Mouse (Mus musculus): ENCODE measurements around the gene Golm1. TPM values are rescaled to one million over a fixed set of nuclear protein-coding genes. Genes with fewer than 3 reads are reported as not detected.

The Golm1 gene
- polyA plus RNA-seq, 1 experiment from 2014 or later = 38.0 TPM

DNA sequence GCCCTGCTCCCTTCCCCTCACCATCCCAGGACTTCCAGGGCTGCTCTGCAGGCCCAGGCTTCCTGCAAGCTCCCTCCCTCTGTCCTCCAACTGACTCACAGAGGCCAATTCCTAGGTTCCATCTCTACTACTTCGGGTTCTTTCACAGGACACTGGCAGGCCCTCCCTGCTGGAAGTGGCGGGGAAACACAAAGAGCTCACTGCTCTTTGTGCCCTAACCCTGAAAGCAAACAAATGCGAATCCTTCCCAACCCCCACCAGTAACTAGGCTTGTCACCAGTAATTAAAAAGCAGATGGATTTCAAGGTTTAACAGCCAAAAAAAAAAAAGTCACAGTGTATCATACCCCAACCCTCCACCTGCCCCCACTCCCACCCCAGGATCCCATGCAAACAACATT, 1.4 kb downstream of the Golm1 start:
- Histone ChIP-seq H3K4me2 (peak overlapping the region; percentile 80), H3K4me1 (peaks cover 8% of the 10 kb centered on the region), H3K27me3 (no peaks in the 10 kb centered on the region), H3K9ac (no peak overlapping the region), H3K4me3 (0 out of 2 replicates have a peak overlapping the region, but pooled peaks have one; percentile 83), H3K9me3 (no peaks in the 10 kb centered on the region), H3K27ac (no peak overlapping the region), H3K36me3 (no peaks in the 10 kb centered on the region)
- 26% methylated on average over 3 of the region's 3 CpGs for WGBS
- no peak for ATAC-seq (ENCODE audit: borderline replicate concordance, extremely low read depth, low FRiP score, low TSS enrichment)

DNA sequence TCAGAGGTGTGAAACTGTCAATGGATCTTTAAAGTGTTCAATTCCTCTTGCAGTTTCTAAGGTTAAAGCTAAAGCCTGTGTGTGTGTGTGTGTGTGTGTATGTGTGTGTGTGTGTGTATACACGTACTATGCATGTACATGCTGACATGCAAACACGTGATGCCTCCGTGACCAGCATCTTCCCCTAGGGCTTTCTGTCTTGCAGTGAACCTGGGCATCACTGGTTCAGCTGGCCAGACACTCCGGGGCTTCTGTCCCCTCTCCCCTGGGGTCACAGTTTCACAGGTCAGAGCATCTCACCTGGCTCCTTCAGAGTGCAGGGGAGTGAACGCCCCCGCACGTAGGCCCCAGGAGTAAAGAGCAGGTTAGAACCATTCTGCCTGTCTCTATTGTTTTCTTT, 2.0 kb downstream of the Golm1 start:
- H3K4me3 ChIP-seq = no peak overlapping the region
- H3K9me3 ChIP-seq = no peaks in the 10 kb centered on the region
- no peaks in the 10 kb centered on the region for H3K36me3 ChIP-seq
- 63% methylated on average over 7 of the region's 7 CpGs for WGBS
- no peak for ATAC-seq (ENCODE audit: borderline replicate concordance, extremely low read depth, low FRiP score, low TSS enrichment)
- H3K9ac ChIP-seq = no peak overlapping the region
- no peak overlapping the region for H3K4me2 ChIP-seq
- no peaks in the 10 kb centered on the region for H3K27me3 ChIP-seq
- no peak overlapping the region for H3K27ac ChIP-seq
- H3K4me1 ChIP-seq = peaks cover 14% of the 10 kb centered on the region

DNA sequence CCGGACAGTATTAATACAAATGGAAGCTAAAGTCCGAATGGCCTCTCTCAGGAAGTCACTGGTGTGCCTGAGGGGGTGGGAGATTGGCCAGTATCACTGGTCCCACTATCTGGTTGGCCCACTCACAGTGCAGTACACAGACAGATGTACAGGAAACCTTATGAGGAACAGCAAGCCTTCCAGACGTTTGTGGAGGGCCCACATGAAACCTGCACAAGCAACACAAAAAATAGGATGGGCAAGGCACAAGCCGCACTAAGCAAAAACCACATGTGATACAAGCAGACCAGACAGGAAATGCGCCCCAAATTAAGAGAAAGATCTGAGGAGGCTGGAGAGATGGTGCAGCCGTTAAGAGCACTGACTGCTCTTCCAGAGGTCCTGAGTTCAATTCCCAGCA, 3.4 kb downstream of the Golm1 start:
- H3K36me3 ChIP-seq = no peaks in the 10 kb centered on the region
- no peak overlapping the region for H3K4me3 ChIP-seq
- no peak for ATAC-seq (ENCODE audit: borderline replicate concordance, extremely low read depth, low FRiP score, low TSS enrichment)
- no peaks in the 10 kb centered on the region for H3K27me3 ChIP-seq
- peaks cover 19% of the 10 kb centered on the region for H3K4me1 ChIP-seq
- no peak overlapping the region for H3K4me2 ChIP-seq
- no peak overlapping the region for H3K9ac ChIP-seq
- no peaks in the 10 kb centered on the region for H3K9me3 ChIP-seq
- WGBS = 66% methylated on average over 6 of the region's 6 CpGs
- no peak overlapping the region for H3K27ac ChIP-seq

DNA sequence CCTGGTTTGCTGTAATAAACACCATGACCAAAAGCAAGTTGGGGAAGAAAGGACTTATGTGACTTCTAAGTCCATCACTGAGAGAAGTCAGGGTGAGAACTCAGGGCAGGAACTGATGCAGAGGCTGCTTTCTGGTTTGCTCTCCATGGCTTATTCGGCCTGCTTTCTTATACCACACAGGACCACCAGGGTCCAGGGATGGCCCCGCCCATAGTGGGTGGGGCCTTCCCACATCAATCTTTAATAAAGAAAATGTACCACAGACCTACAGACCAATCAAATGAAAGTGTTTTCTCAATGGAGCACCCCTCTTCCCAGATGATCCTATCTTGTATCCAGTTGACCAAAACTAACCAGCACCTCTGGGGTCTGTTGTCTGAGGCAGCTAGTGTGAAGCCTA, 4.1 kb downstream of the Golm1 start:
- H3K9ac ChIP-seq = no peak overlapping the region
- no peaks in the 10 kb centered on the region for H3K36me3 ChIP-seq
- no peaks in the 10 kb centered on the region for H3K27me3 ChIP-seq
- no peak for ATAC-seq (ENCODE audit: borderline replicate concordance, extremely low read depth, low FRiP score, low TSS enrichment)
- no peak overlapping the region for H3K4me3 ChIP-seq
- H3K27ac ChIP-seq = no peak overlapping the region
- H3K4me1 ChIP-seq = peaks cover 19% of the 10 kb centered on the region
- WGBS = 59% methylated on average over 2 of the region's 2 CpGs
- H3K4me2 ChIP-seq = no peak overlapping the region
- H3K9me3 ChIP-seq = no peaks in the 10 kb centered on the region

DNA sequence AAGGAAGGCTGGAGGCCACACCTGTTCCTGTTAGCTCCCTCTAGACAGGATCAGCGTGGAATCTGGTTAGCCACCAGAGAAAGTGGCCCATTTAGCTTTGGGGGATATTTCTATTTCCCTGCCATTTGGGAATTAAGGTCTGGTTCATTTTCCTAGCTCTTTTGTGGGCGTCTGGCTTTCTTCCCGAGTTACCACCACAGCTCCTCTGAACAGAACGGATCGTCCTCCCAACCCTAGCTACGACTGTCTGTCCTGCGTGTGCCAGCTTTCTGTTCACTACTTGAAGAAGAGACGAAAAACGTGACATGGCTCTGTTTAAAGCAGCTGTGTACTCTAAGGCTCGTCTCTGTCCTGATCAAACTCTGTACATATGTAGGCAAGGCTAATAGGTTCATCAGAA, 5.7 kb downstream of the Golm1 start:
- Histone ChIP-seq H3K4me1 (peaks cover 19% of the 10 kb centered on the region), H3K9me3 (no peaks in the 10 kb centered on the region), H3K9ac (no peak overlapping the region), H3K4me3 (no peak overlapping the region), H3K4me2 (no peak overlapping the region), H3K27me3 (no peaks in the 10 kb centered on the region), H3K36me3 (no peaks in the 10 kb centered on the region), H3K27ac (no peak overlapping the region)
- no peak for ATAC-seq (ENCODE audit: borderline replicate concordance, extremely low read depth, low FRiP score, low TSS enrichment)
- WGBS = 82% methylated on average over 10 of the region's 10 CpGs

DNA sequence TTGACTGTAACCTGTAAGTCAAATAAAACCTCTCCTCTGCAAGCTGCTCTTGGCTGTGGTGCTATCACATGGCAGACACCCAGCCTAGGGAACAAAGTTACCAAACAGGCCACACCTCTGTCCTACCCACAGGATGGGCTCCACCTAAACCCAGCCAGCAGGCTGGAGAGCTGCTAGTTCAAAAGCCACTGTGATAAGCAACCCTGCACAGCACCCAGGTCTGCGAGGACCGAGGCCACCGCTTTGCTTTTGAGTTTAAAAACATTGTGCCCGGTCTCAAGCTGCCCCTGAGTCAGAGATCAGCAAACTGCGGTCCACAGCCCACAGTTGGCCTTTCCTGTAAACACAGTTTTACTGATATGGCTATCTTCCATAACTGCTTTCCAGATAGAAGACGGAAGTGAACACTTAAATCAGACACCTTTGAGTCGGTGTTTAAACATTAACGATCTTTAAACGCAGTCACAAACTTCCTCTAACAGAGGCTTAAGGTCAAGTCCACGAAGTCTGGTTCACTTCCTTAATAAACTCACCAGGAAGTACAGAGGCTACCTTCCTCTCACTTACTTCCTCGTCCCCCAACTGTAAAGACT, 7.0 kb downstream of the Golm1 start:
- Histone ChIP-seq H3K4me2 (peak overlapping the region; percentile 2; the same call in 1 of the 2 replicates), H3K27ac (peak overlapping the region; percentile 51), H3K4me1 (peaks cover 11% of the 10 kb centered on the region; the same call in 1 of the 2 replicates), H3K9me3 (no peaks in the 10 kb centered on the region), H3K9ac (no peak overlapping the region), H3K36me3 (peaks cover under 1% of the 10 kb centered on the region; the same call in 1 of the 2 replicates), H3K27me3 (no peaks in the 10 kb centered on the region), H3K4me3 (no peak overlapping the region)
- 19% methylated on average over 11 of the region's 11 CpGs for WGBS
- peak; percentile 67; the same call in 1 of the 2 replicates for ATAC-seq (ENCODE audit: borderline replicate concordance, extremely low read depth, low FRiP score, low TSS enrichment)

DNA sequence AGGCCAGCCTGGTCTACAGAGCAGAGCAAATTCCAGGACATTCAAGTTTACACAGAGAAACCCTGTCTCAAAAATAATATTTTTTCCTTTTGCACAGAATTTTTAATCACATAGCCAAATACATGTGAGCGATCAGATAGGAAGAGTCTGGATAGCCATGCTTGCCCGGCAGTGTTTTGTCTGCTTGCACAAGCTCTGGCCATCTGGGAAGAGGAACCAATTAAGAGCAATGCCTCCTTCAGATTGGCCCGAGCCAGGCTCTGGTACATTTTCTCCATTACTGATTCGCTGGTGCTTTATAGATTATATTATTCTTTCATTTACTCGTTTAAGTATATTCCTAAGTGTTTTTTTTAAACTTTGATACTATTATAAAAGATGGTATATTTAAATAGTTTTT, 7.8 kb downstream of the Golm1 start:
- Histone ChIP-seq H3K27ac (no peak overlapping the region), H3K36me3 (peaks cover 2% of the 10 kb centered on the region; the same call in 1 of the 2 replicates), H3K9ac (no peak overlapping the region), H3K4me1 (peaks cover 11% of the 10 kb centered on the region; the same call in 1 of the 2 replicates), H3K9me3 (no peaks in the 10 kb centered on the region), H3K27me3 (no peaks in the 10 kb centered on the region), H3K4me2 (no peak overlapping the region), H3K4me3 (no peak overlapping the region)
- 85% methylated on average over 5 of the region's 5 CpGs for WGBS
- no peak for ATAC-seq (ENCODE audit: borderline replicate concordance, extremely low read depth, low FRiP score, low TSS enrichment)

DNA sequence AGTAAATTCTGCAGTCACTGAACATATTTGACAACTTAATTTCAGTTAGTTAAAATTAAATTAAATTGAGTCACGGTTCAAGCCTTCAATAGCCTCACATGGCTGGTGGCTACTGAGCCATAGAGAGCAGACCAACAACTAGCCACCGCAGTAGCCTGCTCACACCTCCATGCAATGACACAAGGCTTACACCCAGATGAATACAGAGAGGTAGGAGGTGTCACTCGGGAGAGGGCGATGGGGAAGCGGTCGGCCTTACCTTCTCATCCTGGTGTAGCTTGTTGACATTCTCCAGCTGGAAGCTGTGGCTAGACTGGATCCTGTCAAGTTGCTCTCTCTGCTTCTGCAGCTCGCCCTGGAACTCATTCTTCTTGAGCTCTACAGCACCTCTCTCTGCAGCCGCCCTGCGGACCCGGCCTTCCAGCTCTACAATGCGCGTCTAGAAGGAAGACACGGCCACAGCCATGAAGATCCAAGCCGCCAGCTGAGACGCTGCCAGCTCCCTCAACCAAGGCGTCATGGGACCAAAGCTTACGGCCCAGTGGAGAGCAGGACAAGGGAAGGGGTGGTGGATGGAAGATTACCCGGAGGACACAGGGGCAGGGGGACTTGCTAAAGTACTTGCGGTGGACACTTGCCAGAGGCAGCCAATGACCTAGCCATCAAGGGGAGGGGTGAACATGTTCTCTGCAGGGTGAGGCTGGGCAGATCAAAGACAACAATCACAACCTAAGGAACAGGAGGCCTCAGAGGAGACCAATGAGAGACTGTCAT, 11.5 kb downstream of the Golm1 start:
- Histone ChIP-seq H3K4me1 (peaks cover 10% of the 10 kb centered on the region; the same call in 1 of the 2 replicates), H3K36me3 (peaks cover 5% of the 10 kb centered on the region), H3K4me3 (no peak overlapping the region), H3K27ac (no peak overlapping the region), H3K4me2 (no peak overlapping the region), H3K9me3 (no peaks in the 10 kb centered on the region), H3K27me3 (no peaks in the 10 kb centered on the region), H3K9ac (no peak overlapping the region)
- 89% methylated on average over 19 of the region's 19 CpGs for WGBS
- ATAC-seq (ENCODE audit: borderline replicate concordance, extremely low read depth, low FRiP score, low TSS enrichment) = no peak

DNA sequence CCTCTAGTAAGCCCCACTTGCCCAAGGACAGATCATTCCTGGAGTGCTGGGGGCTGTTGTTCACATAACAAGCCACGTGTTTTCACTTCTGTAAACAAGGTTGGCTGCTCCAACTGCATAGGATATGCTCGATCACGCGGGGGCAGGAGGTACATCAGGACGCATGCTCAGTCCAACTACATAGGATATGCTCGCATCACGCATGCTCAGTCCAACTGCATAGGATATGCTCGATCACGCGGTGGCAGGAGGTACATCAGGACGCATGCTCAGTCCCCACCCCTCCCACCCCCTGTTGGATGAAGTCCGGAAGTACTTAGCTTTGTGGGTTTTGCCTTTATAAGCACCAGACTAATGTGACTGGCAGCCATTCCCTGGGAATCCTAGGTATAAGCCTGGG, 13.6 kb downstream of the Golm1 start:
- H3K9ac ChIP-seq = no peak overlapping the region
- no peak overlapping the region for H3K27ac ChIP-seq
- H3K4me2 ChIP-seq = no peak overlapping the region
- no peaks in the 10 kb centered on the region; the same call in 1 of the 2 replicates for H3K4me1 ChIP-seq
- no peaks in the 10 kb centered on the region for H3K9me3 ChIP-seq
- no peak for ATAC-seq (ENCODE audit: borderline replicate concordance, extremely low read depth, low FRiP score, low TSS enrichment)
- H3K36me3 ChIP-seq = peaks cover 5% of the 10 kb centered on the region
- no peaks in the 10 kb centered on the region for H3K27me3 ChIP-seq
- WGBS = 92% methylated on average over 12 of the region's 12 CpGs
- no peak overlapping the region for H3K4me3 ChIP-seq

DNA sequence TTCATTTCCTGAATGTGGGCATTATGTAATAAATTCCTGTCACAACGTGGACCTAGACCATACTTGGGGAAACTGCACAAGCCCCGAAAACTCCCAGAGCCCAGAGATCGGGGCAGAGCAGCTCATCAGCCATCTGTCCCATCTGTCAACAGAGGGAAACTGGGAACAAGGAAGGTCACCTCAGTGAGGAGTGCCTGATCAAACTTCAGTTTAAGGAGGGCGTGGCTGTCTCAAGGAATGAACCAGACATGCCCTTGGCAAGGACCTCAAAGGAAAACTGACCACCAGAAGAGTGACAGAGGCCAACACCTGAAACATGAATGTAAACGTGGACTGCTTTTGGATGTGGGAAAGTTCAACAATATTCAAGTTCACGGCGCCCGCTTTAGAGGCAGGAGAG, 14.2 kb downstream of the Golm1 start:
- no peaks in the 10 kb centered on the region for H3K27me3 ChIP-seq
- H3K9ac ChIP-seq = no peak overlapping the region
- H3K27ac ChIP-seq = no peak overlapping the region
- no peaks in the 10 kb centered on the region for H3K9me3 ChIP-seq
- 77% methylated on average over 8 of the region's 8 CpGs for WGBS
- H3K4me1 ChIP-seq = peaks cover 5% of the 10 kb centered on the region; the same call in 1 of the 2 replicates
- H3K4me3 ChIP-seq = no peak overlapping the region
- H3K4me2 ChIP-seq = no peak overlapping the region
- no peak for ATAC-seq (ENCODE audit: borderline replicate concordance, extremely low read depth, low FRiP score, low TSS enrichment)
- peaks cover 5% of the 10 kb centered on the region for H3K36me3 ChIP-seq

DNA sequence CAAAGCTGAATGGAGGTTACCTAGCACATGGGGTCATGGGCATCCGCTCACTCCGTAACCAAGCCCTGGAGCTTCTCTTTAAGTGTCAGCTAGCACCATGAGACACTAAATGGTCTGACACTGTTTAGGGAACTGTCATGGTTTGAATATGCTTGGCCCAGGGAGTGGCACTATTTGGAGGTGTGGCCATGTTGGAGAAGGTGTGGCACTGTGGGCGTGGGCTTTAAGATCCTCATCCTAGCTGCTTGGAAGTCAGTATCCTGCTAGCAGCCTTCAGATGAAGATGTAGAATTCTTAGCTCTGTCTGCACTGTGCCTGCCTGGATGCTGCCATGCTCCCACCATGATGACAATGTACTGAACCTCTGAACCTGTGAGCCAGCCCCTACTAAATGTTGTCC, 15.2 kb downstream of the Golm1 start:
- no peak overlapping the region for H3K4me3 ChIP-seq
- 95% methylated on average over 3 of the region's 3 CpGs for WGBS
- H3K27me3 ChIP-seq = no peaks in the 10 kb centered on the region

DNA sequence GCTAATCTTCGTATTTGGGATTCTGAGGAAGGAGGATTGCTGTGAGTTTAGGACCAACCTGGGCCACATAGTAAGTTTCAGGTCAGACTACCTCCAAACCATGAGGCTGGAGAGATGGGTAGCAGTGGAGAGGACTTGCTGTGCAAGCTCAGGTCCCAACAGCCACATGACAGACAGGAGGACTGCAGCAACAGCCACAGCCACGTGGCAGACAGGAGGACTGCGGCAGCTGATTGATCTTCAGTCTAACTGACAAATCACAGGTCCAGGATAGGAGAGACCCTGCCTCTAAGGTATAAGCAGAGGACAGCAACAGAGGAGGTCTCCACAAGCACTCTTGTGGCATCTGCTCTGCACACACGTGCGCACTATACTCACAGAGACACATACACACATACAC, 17.8 kb downstream of the Golm1 start:
- 82% methylated on average over 5 of the region's 5 CpGs for WGBS
- Histone ChIP-seq H3K27ac (no peak overlapping the region), H3K4me3 (no peak overlapping the region), H3K27me3 (no peaks in the 10 kb centered on the region), H3K9me3 (no peaks in the 10 kb centered on the region), H3K4me2 (no peak overlapping the region), H3K9ac (no peak overlapping the region), H3K36me3 (peaks cover 2% of the 10 kb centered on the region; the same call in 1 of the 2 replicates), H3K4me1 (peaks cover 6% of the 10 kb centered on the region; the same call in 1 of the 2 replicates)
- no peak for ATAC-seq (ENCODE audit: borderline replicate concordance, extremely low read depth, low FRiP score, low TSS enrichment)

More for the DNA sequence above, 15.2 kb downstream of the Golm1 start:
- Histone ChIP-seq H3K4me1 (peaks cover 6% of the 10 kb centered on the region; the same call in 1 of the 2 replicates), H3K36me3 (peaks cover 5% of the 10 kb centered on the region), H3K9me3 (no peaks in the 10 kb centered on the region), H3K27ac (no peak overlapping the region), H3K4me2 (no peak overlapping the region), H3K9ac (no peak overlapping the region)
- no peak for ATAC-seq (ENCODE audit: borderline replicate concordance, extremely low read depth, low FRiP score, low TSS enrichment)

Measured in lung, embryonic 15.5 days (tissue).